14 mouse cellular contexts compared by ENCODE assay signal in the genomic region with DNA sequence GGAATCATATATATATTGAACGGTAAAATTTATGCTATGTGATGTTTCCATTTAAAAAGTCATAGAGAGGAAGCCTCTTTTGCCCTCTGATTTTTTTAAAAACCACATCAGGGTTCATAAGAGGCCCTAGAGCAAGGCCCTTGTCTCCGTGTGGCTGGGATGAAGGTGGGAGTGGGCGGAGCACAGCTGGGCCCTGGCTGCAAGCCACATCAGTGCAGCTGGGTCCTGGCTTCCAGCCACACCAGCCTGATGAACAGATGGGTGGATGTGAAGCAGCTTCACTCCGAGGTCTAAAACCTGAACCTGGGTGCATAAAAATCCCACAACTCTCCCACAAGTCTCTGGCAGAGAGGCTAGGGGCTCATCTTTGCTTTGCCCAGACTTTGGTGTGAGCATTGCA.
DNase-seq lines count a peak whose midpoint lies in the region; ATAC-seq lines count a peak whose summit lies in the region.
"Had no signal": no experiment of that assay in that cellular context is flagged by ENCODE, and none has a peak within 500 bp of the region (broad histone marks: within the 10 kb centered on the region; RNA-seq: fewer than 3 reads in every experiment).

No protein-coding gene starts in this region.

- no peak for ATAC-seq in midbrain, embryonic 14.5 days (ENCODE audit: low FRiP score, low TSS enrichment)
- no peak for ATAC-seq in midbrain, embryonic 15.5 days (replicated peaks)
- ATAC-seq in hematopoietic stem cell, adult 5-6 weeks (replicated peaks in 1 of 2; ENCODE audit: insufficient read depth in 1 of 2, low FRiP score in 2 of 2, low TSS enrichment in 1 of 2, low read depth in 1 of 2, poor library complexity in 2 of 2, severe bottlenecking in 2 of 2), result peak; percentile 42 to 55; a peak in 2 of 4 replicates
- ATAC-seq: CD4-positive, CD25-positive, alpha-beta regulatory T cell, adult 4 months had no signal

- no peak overlapping the region for H3K27ac ChIP-seq in midbrain, embryonic 14.5 days (replicated peaks; ENCODE audit: low read depth, low read length)
- no peak overlapping the region for H3K27ac ChIP-seq in midbrain, embryonic 15.5 days
- H3K27ac ChIP-seq: kidney, embryonic 15.5 days; liver, embryonic 15.5 days; stomach, embryonic 15.5 days had no signal

- H3K4me3 ChIP-seq in midbrain, embryonic 14.5 days (replicated peaks; ENCODE audit: low read depth, low read length), result no peak overlapping the region
- H3K4me3 ChIP-seq in midbrain, embryonic 15.5 days, result no peak overlapping the region
- H3K4me3 ChIP-seq: kidney, embryonic 15.5 days; liver, embryonic 15.5 days; stomach, embryonic 15.5 days had no signal

- no peaks in the 10 kb centered on the region for H3K27me3 ChIP-seq in midbrain, embryonic 14.5 days (ENCODE audit: control insufficient read depth, insufficient read depth, low read length)
- no peaks in the 10 kb centered on the region for H3K27me3 ChIP-seq in midbrain, embryonic 15.5 days (replicated peaks)
- H3K27me3 ChIP-seq: kidney, embryonic 15.5 days; liver, embryonic 15.5 days; stomach, embryonic 15.5 days had no signal

- peak; percentile 13 to 25 for DNase-seq in heart, postnatal 14 days
- DNase-seq in heart, adult 11 months, result no peak
- peak; percentile 28 for DNase-seq in midbrain, embryonic 14.5 days
- peak; percentile 41 to 75 for DNase-seq in lung, postnatal 4 days
- no peak for DNase-seq in retina, embryonic 14.5 days (ENCODE audit: low spot score)
- DNase-seq: adrenal gland, postnatal 10 days; cerebellum, adult 11 months; heart, postnatal 36 days had no signal

- intact Hi-C loops in heart, postnatal 14 days (cut with DNase I), result no loop called here

- H3K9me3 ChIP-seq in midbrain, embryonic 14.5 days (ENCODE audit: control insufficient read depth, low read length), result no peaks in the 10 kb centered on the region
- no peaks in the 10 kb centered on the region for H3K9me3 ChIP-seq in midbrain, embryonic 15.5 days
- H3K9me3 ChIP-seq: kidney, embryonic 15.5 days; liver, embryonic 15.5 days; stomach, embryonic 15.5 days had no signal

- H3K4me2 ChIP-seq in midbrain, embryonic 14.5 days (ENCODE audit: low read length), result no peak overlapping the region
- H3K4me2 ChIP-seq in midbrain, embryonic 15.5 days, result no peak overlapping the region
- H3K4me2 ChIP-seq: kidney, embryonic 15.5 days; liver, embryonic 15.5 days; stomach, embryonic 15.5 days had no signal

- H3K36me3 ChIP-seq in midbrain, embryonic 14.5 days (ENCODE audit: control insufficient read depth, insufficient read depth, low read length), result 0 out of 2 replicates have a peak, but pooled peaks cover 10% of the 10 kb centered on the region
- H3K36me3 ChIP-seq in midbrain, embryonic 15.5 days (replicated peaks), result no peaks in the 10 kb centered on the region
- H3K36me3 ChIP-seq: kidney, embryonic 15.5 days; liver, embryonic 15.5 days; stomach, embryonic 15.5 days had no signal

- 86% methylated on average over 4 of the region's 4 CpGs for WGBS in midbrain, embryonic 14.5 days
- WGBS in midbrain, embryonic 15.5 days, result 71% methylated on average over 4 of the region's 4 CpGs

- no peak overlapping the region for H3K9ac ChIP-seq in midbrain, embryonic 14.5 days (replicated peaks; ENCODE audit: low read length)
- H3K9ac ChIP-seq in midbrain, embryonic 15.5 days, result no peak overlapping the region
- H3K9ac ChIP-seq: kidney, embryonic 15.5 days; liver, embryonic 15.5 days; stomach, embryonic 15.5 days had no signal

- no peaks in the 10 kb centered on the region for H3K4me1 ChIP-seq in midbrain, embryonic 14.5 days (ENCODE audit: control insufficient read depth, insufficient read depth, low read length)
- H3K4me1 ChIP-seq in midbrain, embryonic 15.5 days, result no peaks in the 10 kb centered on the region
- H3K4me1 ChIP-seq: liver, embryonic 15.5 days had no signal

Comparison
In these comparisons a context has a peak if more than half of its experiments do, and no peak if none do; other contexts are left out.
1. DNase-seq: peak in heart, postnatal 14 days (2 of 2), midbrain, embryonic 14.5 days (single experiment) and lung, postnatal 4 days (2 of 2); none in heart, adult 11 months (single experiment) and retina, embryonic 14.5 days (single experiment).
2. ATAC-seq: peak in hematopoietic stem cell, adult 5-6 weeks (2 of 2); none in midbrain, embryonic 14.5 days (single experiment) and midbrain, embryonic 15.5 days (single experiment).